Mouse (Mus musculus) CD4-positive, CD25-positive, alpha-beta regulatory T cell, adult 4 months (primary cell): ENCODE results near the gene Ptpn13. TPM values are rescaled to one million over a fixed set of nuclear protein-coding genes. Genes with fewer than 3 reads are reported as not detected.

Experiments
- ATAC-seq: one replicate; pipeline ENCODE4 v1.8.0; 2017
- polyA plus RNA-seq, 2 experiments: library from polyadenylated mRNA; unstranded; fragments of 100-300 nt; shearing (Covaris generic); gene quantifications; one replicate each; pipeline ENCODE4 v1.2.1; 2017

Gene Ptpn13
- polyA plus RNA-seq, 2 experiments from 2014 or later: 22.5 to 26.9 TPM

- ATAC-seq: peak; percentile 87
These were observed 93.9 kb downstream of the Ptpn13 start for GRCm38 (mm10) chr5:103518797-103519468.

GRCm38 (mm10) chr5:103522371-103522770 is 97.4 kb downstream of the Ptpn13 start:
- ATAC-seq: no peak

GRCm38 (mm10) chr5:103526668-103527436 is 101.9 kb downstream of the Ptpn13 start:
- no peak for ATAC-seq

- ATAC-seq: no peak
These were observed 102.4 kb downstream of the Ptpn13 start for GRCm38 (mm10) chr5:103527437-103527718.

- ATAC-seq: no peak
These were observed 105.2 kb downstream of the Ptpn13 start for GRCm38 (mm10) chr5:103530214-103530613.

GRCm38 (mm10) chr5:103532841-103533390 is 107.9 kb downstream of the Ptpn13 start:
- no peak for ATAC-seq

GRCm38 (mm10) chr5:103534454-103534853 is 109.5 kb downstream of the Ptpn13 start:
- no peak for ATAC-seq

GRCm38 (mm10) chr5:103537429-103537828 is 112.4 kb downstream of the Ptpn13 start:
- ATAC-seq: no peak

GRCm38 (mm10) chr5:103540612-103541011 is 115.6 kb downstream of the Ptpn13 start:
- no peak for ATAC-seq

GRCm38 (mm10) chr5:103541136-103541535 is 116.1 kb downstream of the Ptpn13 start:
- ATAC-seq: no peak

- no peak for ATAC-seq
These were observed 116.5 kb downstream of the Ptpn13 start for GRCm38 (mm10) chr5:103541542-103541941.

- no peak for ATAC-seq
These were observed 120.5 kb downstream of the Ptpn13 start for GRCm38 (mm10) chr5:103545381-103546000.

GRCm38 (mm10) chr5:103554769-103555168 is 129.8 kb downstream of the Ptpn13 start:
- no peak for ATAC-seq

- ATAC-seq: no peak
These were observed 135.6 kb downstream of the Ptpn13 start for GRCm38 (mm10) chr5:103560546-103560945.

- ATAC-seq: no peak
These were observed 143.0 kb downstream of the Ptpn13 start for GRCm38 (mm10) chr5:103568034-103568433.

GRCm38 (mm10) chr5:103569446-103569845 is 144.5 kb downstream of the Ptpn13 start:
- ATAC-seq: no peak

GRCm38 (mm10) chr5:103579680-103580420 is 154.9 kb downstream of the Ptpn13 start:
- no peak for ATAC-seq

- no peak for ATAC-seq
These were observed 162.2 kb downstream of the Ptpn13 start for GRCm38 (mm10) chr5:103587219-103587618.

GRCm38 (mm10) chr5:103591846-103592245 is 166.9 kb downstream of the Ptpn13 start:
- ATAC-seq: no peak

GRCm38 (mm10) chr5:103592706-103593105 is 167.7 kb downstream of the Ptpn13 start:
- ATAC-seq: no peak

GRCm38 (mm10) chr5:103593575-103593974 is 168.6 kb downstream of the Ptpn13 start:
- no peak for ATAC-seq

- ATAC-seq: no peak
These were observed 170.6 kb downstream of the Ptpn13 start for GRCm38 (mm10) chr5:103595394-103596226.
